Mouse (Mus musculus) kidney, adult 18-20 months (tissue): ENCODE data around the gene Runx3.

ENCODE experiments used
- DNase-seq: peaks from one replicate; pipeline ENCODE4 v3.0.0; 2021

The Runx3 gene

GRCm38 (mm10) chr4:135151988-135152594 is 31.6 kb downstream of the Runx3 start:
- peak; percentile 42 for DNase-seq

- peak; percentile 38 for DNase-seq
These were observed 32.4 kb downstream of the Runx3 start for GRCm38 (mm10) chr4:135152834-135153259.

- peak; percentile 42 for DNase-seq
These were observed 33.0 kb downstream of the Runx3 start for GRCm38 (mm10) chr4:135153260-135154088.

GRCm38 (mm10) chr4:135154089-135154949 is 33.9 kb downstream of the Runx3 start:
- peak; percentile 8 for DNase-seq

GRCm38 (mm10) chr4:135155106-135155800 is 34.8 kb downstream of the Runx3 start:
- DNase-seq: no peak

- DNase-seq: no peak
These were observed 35.5 kb downstream of the Runx3 start for GRCm38 (mm10) chr4:135155805-135156469.

GRCm38 (mm10) chr4:135156531-135156930 is 36.1 kb downstream of the Runx3 start:
- DNase-seq: no peak

- no peak for DNase-seq
These were observed 36.9 kb downstream of the Runx3 start for GRCm38 (mm10) chr4:135157329-135157728.

- no peak for DNase-seq
These were observed 38.4 kb downstream of the Runx3 start for GRCm38 (mm10) chr4:135158724-135159409.

- DNase-seq: no peak
These were observed 39.2 kb downstream of the Runx3 start for GRCm38 (mm10) chr4:135159663-135160062.

GRCm38 (mm10) chr4:135160168-135160567 is 39.7 kb downstream of the Runx3 start:
- DNase-seq: no peak

- DNase-seq: no peak
These were observed 41.0 kb downstream of the Runx3 start for GRCm38 (mm10) chr4:135161441-135161840.

GRCm38 (mm10) chr4:135165761-135166160 is 45.3 kb downstream of the Runx3 start:
- DNase-seq: no peak

- no peak for DNase-seq
These were observed 46.2 kb downstream of the Runx3 start for GRCm38 (mm10) chr4:135166413-135167225.

GRCm38 (mm10) chr4:135167816-135168527 is 47.5 kb downstream of the Runx3 start:
- no peak for DNase-seq

- no peak for DNase-seq
These were observed 48.6 kb downstream of the Runx3 start for GRCm38 (mm10) chr4:135169096-135169495.

GRCm38 (mm10) chr4:135169501-135169900 is 49.0 kb downstream of the Runx3 start:
- DNase-seq: no peak

- DNase-seq: no peak
These were observed 50.9 kb downstream of the Runx3 start for GRCm38 (mm10) chr4:135171304-135171875.

- no peak for DNase-seq
These were observed 55.1 kb downstream of the Runx3 start for GRCm38 (mm10) chr4:135175406-135176120.
